Mouse (Mus musculus) spleen, adult 2 months (tissue): Measurements from ENCODE around the gene Lamb1.

ENCODE experiments used
- CTCF ChIP-seq: fragments of 200-500 bp; IDR thresholded peaks from 2 replicates; pipeline ENCODE4 v1.5.1; 2011; ENCODE audit warnings: mild to moderate bottlenecking, inconsistent platforms; ENCODE audit not compliant: insufficient read depth, insufficient read length, insufficient replicate concordance; ENCODE audit errors: extremely low read depth
- POLR2A ChIP-seq: fragments of 200-500 bp; IDR thresholded peaks from 2 replicates; pipeline ENCODE4 v1.6.1; 2011; ENCODE audit warnings: low read depth, low read length, inconsistent platforms

DNA sequence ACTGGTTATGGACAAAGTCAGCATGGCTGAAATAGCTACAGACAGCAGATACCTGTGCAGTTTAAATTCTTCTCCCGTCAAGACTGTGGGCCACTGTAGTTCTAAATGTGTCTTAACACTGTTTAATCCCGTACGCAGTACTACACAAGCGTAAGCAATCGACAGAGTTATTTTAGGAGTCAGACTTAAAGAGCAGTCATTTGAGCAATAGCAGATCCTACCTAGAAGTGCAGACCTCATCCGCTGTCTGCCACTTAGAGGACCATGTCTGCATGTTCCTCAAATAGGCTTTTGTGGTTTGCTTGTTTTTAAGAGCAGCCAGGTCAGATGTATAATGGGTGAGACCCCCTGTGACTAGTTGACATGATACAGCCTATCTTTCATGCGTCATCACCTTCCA lies 49.3 kb downstream of the Lamb1 start:
- no peak for TF ChIP-seq POLR2A
- TF ChIP-seq CTCF, result no peak
